Mouse (Mus musculus) adrenal gland, postnatal 10 days (tissue): ENCODE results near the gene Prdm11. TPM values are rescaled to one million over a fixed set of nuclear protein-coding genes. Genes with fewer than 3 reads are reported as not detected.
A peak's percentile ranks its signal among the peaks of the same experiment; 100 is the strongest.

Source experiments
- DNase-seq: peaks from one replicate; pipeline ENCODE4 v3.0.0; 2021; ENCODE audit warnings: mixed read lengths
- total RNA-seq, 2 experiments: library from RNA; stranded (reverse); gene quantifications; 2 replicates each; pipeline ENCODE4 v1.2.3; 2021

Gene Prdm11
- total RNA-seq, 2 experiments from 2014 or later, result 35.7 to 37.1 TPM

DNA sequence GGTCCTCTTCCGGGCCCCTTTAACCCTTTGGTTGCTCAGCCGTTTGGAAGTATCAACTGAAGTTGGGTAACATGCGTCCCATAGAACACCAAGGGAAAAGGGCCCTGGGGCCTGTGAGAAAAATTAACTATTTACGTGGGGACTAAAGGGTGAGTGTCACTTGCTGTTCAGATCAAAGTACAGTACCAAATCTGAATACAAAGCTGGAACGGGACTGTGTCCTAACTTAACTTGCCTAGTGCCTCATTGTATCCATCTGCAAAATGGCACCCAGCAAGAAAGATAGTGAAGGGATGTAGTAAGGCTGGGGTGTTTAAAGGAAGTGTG is 505 bp upstream of the Prdm11 start:
- no peak for DNase-seq

DNA sequence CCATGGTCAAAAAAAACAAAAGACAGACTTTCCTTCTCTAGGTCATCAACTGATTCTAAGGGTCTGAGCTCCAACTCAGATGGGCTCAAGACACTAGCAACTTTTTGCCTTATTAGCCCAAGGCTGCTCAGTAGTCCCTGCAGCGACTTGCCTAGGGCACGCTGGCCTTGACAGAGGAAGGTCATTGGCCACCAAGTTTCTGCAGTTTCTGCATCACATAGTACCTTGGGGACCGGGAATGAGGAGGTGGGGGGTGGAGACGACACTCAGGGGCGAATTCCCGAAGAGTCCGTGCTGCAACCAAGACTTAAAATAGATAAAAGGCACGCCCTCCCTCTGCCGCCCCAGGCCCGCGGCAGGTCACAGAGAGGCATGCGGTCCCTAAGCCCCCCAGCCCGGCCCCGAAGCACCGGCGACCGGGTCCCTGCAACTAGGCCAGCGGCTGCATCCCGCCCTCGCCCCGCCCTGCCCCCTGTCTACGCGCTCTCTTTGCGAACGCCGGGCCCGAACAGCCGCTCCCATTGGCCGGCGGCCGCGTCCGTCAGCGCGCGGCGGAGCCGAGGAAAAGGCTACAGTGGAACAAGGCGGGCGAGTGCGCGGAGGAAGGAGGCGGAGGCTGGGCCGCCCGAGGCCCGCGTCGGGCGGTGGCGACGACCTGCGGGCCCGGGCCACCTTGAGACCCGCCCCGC is 694 bp downstream of the Prdm11 start:
- DNase-seq, result peak; percentile 98

DNA sequence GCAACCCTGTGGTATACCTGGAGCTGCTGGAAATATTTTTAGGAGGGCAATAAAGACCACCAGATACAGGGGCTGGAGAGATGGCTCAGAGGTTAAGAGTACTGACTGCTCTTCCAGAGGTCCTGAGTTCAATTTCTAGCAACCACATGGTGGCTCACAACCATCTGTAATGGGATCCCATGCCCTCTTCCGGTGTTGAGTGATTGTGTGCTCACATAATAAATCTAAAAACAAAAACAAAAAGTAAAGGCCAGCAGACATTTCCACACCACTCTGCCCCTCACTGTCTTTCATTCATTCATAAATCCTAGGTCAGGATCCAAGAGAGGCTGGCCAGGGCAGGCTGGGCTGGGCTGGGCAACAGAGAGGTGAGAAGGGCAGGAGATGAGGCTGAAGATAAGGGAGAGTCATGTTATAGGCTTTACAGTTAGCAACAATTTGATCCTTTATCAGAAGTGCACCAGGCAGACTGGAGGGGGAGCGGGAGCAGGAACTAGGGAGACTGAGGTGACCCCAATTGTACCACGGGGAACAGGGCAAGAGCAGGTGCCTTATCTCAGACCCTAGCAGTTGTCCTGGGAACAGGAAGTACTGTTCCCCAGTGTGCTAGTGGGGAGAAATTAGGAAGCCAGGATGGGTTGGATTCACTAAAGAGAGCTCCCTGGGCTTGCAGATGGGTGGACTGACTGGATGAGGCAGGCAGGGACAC is 2.4 kb downstream of the Prdm11 start:
- no peak for DNase-seq

DNA sequence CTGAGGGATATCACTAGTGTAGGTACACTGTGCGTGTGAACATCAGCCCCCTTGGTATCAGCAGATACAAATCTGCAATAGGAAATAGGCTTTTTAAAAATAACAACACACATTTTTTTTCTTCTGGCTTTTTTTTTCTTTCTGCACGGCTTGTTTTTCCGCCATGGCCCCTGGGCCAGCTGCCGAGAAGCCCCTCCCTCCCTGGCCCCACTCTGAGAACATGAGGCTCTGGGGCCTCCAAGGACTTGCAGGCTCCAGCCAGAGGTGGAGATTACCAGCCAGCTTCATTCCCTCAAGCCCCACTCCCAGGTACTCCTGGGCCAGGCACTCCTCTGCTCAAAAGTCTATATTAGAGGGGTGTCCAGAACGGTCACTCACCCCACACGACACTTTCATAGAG is 4.5 kb downstream of the Prdm11 start:
- no peak for DNase-seq

DNA sequence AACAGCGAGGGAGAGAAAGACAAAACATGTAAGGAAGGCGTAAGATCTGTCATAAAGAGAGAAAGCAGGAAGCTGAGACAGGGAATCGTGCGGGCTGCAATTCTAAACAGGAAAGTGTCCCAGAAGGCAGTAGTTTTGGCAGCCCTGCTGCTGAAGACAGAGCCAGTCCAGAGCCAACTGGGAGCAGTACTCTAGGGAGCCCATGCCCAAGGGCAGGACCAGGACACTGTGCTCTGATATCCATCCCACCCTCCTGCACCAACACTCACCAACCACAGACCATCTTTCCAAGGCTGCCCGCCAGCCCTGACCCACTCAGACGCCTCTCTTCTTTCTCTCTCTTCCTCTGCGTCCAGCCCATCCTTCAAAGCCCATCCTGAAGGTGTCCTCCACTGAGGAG is 5.1 kb downstream of the Prdm11 start:
- peak; percentile 62 for DNase-seq

DNA sequence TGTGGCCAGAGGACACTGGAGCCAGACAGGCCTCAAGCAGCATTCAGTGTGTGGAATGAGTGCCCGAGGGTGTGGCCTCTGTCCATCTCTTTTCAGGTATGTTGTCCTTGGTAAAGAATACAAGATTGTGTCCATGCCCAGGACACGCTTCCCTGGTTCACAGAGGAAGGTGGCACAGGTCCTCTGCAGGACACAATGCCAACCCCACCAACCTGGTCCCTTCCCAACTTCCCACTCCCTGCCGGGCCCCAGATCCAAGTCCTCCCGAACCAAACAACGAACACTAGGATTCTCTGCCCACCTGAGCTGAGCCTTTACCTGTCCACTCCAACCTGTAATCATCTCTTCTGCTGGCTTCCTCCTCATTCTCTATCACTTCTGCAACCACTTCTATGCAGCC is 6.3 kb downstream of the Prdm11 start:
- DNase-seq, result no peak

DNA sequence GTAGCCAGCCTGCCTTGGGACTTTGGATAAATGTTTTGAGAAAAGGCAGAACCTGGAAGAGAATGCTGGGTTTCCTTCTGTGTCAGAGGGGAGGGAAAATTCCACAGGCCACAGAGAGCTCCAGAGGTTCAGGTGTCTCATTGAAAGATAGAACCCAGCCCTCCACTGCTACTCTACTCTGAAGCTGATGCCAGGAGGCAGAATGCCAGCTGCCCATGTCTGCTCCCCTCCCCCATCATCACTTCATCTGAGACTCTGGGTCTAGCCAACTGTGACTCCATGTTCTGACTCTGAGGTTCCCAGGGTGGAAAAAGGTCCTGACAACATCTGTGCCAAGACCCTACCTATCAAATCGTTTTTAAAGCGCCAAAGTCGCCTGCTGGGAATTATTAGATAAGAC is 6.9 kb downstream of the Prdm11 start:
- DNase-seq, result no peak

DNA sequence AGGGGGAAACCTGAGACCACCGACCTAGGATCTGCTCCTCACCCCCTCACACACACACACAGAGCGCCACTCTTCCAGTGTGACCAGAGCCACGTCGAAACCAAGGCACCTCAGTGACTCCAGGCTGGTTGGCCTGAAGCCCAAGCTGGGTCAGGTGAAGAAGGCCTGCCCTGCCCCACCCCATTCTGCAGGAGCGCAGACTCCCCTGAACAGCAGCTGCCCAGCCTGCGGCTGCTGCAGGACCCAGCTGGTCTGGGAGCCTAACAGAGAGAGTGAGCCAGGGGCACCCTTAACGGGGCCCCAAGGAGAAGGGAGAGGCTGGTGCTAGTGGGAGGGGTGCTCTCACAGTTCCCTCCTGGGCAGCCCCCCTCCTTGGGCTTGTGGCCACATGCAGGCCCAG is 10.3 kb downstream of the Prdm11 start:
- peak; percentile 46 for DNase-seq

DNA sequence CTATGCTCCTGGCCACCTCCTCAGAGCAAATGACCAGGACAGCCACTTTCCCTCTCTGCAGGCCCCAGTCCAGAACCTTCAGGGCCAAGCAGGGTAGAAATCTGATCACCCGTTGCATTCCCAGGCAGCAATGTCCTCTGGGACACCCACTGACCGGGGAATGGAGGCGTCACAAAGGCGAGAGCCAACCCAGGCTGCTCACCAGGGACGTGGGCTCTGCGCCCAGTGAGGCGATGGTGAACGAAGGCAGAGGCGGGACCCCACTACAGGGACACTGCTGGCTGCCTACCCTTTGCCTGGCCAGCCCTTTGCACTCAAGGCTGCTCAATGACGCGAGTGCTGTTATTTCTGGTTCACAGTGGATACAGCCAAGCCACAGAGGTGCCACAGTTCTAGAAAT is 13.3 kb downstream of the Prdm11 start:
- DNase-seq, result peak; percentile 91

DNA sequence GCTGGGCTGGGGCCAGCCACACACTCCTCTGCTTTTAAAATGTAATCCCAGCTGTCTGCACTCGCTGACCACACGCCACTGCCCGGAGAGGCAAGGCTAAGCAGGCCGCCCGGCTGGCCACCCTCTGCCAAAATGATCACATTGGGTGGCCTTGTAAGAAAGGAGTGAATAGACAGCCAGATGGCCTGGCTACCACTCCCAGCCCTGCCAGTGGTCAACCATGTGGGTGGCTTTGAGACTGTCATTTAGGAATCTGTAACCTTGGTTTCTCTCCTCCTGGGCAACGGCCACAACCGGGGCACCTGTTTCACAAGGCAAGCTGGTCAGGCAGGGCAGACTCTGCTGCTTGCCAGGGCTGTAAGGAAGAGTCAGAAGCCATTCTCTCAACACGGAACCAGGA is 13.9 kb downstream of the Prdm11 start:
- DNase-seq, result peak; percentile 75

DNA sequence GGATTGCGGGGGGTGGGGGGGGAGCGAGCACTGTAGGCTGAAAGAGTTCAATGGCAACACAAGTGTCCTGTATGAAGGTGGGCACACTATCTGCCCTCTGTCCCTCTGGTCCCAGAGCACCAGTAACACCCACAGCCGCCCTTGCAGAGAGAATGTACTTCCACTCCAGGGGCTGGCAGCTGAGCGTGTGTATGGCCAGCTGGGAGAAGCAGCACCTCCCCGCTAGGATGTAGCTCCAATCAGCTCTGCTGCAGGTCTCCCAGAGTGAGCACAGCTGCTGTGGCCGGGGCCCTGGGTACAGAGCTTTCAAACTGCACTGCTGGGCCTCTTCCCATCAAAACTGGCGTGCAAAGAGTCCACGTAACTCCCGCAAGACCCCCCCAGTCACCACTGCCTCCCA is 14.9 kb downstream of the Prdm11 start:
- DNase-seq, result no peak

DNA sequence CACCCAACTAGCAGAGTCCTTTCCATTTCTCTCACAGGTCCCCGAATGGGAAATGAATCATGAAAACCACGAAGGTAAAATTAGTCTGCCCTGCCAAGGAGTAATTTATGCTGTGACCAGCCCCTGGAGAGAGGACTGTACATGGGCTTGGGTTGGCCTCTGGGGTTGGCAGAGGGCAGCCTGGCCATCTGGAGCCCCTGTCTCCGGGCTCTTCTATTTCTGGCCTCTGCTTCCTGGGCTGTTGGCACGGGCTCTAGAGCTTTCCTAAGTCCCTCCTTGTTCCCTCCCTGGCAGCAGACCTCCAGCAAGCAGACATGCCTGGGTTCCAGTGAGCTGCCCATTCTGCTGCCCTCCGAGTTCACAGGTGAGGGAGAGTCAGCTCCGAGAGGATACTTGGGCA is 15.9 kb downstream of the Prdm11 start:
- peak; percentile 56 for DNase-seq

DNA sequence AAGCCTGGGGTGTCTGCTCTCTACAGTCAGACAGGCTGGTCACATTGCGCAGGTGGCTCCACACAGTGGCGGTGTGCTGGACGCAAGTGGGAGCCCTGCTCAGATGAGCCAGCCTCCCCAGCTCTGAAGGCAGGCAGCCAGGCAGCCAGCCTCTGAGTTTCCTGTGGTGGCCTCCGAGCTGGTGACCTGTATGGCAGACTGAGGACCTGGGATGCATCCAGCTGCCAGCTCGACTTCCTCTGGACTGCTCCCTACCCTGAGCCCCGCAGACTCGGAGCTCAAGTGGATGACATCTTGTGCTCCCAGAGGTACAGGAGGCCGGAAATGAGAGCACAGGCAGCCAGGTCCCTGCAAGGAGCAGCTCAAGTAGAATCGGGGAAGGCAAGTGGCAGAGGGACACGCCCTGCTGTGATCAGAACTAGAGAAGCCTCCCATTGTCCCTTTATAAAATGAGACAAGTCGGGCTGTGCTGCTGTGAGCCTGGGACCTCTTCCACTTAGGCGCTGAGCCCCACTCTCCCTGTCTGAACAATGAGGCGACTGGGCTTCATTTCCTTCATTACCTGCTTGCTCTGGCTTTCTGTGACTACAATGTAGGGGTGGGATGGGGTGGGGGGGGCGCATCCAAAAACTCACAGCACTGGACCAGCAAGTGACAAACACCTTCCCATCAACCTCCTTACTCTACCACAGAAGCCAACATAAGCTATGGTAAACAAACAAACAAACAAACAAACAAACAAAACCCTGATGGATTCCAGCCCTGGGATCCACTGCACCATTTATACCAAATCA is 16.5 kb downstream of the Prdm11 start:
- DNase-seq, result peak; percentile 68

DNA sequence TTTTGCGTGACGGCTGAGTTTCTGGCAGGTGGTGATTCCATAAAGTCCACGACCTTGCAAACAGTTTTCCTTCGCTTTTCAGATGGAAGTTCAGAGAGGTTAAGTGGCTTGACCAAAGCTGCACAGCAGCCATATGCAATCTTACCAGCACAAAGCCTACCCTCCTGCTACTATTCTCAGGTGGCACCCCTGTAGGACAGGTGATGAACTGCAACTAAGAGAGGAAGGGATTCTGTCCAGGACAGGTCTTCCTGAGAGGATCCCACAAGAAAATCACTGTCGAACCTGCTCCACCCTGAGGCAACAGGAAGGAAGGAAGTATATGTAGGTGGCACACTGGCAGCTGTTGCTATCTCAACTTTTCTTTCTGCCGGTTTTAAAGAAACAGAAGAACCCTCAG is 17.1 kb downstream of the Prdm11 start:
- DNase-seq, result no peak

DNA sequence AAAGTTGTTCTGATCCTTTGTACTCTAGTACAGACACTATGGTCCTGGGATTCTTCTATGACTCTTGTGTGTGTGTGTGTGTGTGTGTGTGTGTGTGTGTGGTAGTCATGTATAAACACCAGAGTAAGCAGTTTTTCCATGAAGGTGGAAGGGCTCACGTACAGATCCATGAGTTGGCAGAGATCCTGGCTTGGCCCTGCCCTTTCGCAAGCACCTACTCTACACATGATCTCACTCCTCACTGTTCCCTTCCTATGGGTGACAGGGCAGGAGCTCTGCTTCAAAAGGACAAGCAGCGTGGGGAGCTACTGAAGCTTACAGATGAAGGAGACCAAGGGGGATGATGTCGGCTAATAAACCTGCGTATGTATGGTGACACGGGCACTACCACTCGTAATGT is 18.3 kb downstream of the Prdm11 start:
- no peak for DNase-seq

DNA sequence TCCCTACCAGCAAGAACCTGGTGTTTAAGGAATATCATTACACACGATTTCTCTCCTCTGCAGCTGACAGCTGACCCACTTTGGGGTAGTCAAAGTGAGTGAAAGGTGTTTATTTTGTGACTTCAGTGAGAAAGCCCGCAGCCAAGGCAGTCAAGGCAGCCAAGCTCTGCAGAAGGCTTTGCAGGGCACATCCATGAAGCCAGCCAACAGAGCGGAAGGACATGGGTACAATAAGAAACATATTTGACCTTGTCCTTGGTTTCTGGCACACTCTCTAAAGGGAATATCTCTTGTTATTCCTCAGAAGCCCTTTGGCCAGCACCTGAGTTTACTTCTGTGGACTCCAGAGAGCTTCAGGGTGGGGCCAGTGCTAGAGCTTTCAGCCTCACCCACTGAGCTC is 21.5 kb downstream of the Prdm11 start:
- no peak for DNase-seq

DNA sequence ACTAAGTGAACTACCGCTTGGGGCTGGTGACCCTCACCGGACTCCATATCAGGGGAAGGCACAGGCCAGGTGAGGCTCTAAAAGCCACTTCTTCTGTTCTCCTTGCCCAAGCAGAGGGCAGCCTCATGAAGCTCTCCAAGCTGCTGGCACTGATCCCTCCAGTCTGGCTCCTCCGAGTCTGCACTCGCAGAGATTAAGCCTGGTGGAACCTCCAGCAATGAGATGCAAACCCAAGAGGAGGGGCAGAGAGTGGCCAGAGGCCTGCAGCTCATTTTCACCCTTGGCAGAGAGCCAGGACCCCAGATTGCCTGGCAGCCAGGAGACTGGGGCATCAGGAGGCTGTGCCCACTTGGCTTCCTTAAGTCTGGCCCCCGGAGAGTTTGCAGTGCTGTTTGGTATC is 27.1 kb downstream of the Prdm11 start:
- peak; percentile 61 for DNase-seq

DNA sequence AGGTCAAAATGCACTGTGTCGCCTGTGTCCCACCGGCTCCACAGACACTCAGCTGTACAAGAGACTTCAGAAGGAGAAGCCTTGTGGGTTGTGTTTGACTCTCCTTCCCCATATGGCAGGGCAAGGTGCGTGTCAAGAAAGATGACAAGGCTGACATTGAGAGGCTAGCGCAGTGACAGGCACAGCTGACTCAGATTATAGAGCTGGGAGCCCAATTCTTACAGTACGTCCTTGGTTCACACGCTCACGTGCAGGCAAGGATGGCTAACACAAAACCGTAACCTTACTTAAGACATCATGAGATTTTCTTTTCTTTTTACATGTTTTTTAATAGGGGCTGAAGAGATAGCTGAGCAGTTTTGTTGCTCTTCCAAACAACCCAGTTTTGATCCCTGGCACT is 28.8 kb downstream of the Prdm11 start:
- DNase-seq, result no peak

DNA sequence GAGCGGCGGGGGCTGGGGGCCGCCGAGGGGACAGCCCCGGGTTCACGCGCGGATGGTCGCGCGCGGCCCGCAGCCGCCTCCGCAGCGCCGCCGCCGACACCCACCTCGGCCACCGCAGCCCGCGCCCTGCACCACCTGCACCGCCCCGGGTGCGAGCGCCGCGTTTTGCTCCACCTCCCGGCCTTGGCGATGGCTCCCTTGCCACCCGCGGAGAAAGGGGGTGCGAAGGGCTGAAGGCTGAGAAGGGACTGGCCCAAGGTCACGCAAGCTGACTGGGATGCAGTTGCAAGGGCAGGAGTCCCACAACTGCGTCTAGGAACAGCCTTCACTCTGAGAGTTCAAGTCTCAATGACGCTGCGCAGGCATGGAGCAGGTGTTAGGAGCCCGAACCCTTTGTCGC is 30.9 kb downstream of the Prdm11 start:
- peak; percentile 87 for DNase-seq

DNA sequence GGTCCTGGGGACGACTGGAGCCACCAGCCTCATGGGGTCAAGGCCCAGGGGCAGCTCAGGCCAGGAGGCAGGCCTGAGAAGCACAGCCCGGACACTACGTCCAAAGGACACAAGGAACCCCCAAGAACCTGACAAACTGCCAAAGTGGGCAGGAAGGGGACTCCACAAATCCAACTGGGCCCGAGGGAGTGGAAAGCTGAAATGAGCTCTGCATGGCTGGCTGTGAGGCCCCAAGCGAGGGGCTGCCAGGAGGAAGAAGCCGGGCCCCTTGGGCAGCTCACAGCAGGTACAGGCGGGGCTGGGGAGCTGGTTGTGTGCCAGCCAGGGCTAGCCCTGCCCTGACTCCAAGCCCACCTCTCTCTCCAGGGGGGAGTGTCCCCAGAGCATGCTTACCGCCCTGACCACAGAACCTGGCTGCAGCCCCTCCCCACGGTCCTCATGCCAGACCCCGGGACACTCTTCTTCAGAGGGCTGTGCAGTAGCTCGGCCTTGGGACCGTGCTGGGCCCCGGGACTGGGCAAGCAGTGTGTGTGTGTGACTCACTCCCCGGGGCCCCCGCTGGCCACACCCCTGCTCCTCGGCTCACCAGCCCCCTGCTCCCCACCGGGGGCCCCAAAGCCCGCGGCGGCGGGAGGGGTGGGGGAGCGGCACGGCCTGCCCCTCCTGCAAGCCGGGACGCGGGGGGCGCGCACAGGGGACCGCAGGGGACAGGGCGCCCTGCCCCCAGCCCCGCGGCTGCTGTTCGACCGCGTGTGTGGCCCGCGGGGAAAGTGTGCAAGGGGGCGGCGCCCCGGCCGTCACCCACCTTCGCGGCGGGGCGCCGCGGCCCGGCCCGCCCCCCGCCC is 31.7 kb downstream of the Prdm11 start:
- peak; percentile 88 for DNase-seq

DNA sequence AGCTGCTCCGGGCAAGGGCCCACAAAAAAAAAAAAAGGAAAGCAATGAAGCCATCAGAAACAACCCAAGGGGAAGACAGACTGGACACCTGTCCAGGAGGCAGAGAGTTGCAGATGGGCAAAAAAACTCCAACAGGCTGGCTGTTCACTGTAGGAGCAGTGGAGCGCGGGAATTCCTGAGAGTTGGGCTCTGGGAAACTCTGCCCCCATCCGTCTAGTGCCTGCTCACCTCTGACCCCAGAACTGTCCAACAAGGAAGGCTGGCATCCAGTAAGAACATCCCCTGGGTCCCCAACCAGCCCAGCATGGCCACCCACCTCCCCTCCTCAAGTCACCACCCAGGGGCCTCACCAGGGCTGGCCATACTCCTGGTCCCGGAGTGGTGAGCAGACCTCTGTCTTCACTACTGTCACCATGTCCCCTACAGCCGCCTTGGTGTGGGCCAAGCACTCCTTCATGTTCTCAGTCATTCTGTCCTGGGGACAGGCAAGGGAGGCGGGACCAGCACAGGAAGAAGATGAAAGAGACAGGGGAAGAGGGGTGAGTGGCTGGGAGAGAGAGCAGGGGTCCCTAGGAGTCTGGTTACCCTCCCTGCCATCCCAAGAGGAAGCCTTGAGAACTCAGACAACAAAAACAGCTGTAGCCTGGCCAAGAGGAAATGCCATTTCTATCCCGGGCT is 32.4 kb downstream of the Prdm11 start:
- DNase-seq, result no peak

DNA sequence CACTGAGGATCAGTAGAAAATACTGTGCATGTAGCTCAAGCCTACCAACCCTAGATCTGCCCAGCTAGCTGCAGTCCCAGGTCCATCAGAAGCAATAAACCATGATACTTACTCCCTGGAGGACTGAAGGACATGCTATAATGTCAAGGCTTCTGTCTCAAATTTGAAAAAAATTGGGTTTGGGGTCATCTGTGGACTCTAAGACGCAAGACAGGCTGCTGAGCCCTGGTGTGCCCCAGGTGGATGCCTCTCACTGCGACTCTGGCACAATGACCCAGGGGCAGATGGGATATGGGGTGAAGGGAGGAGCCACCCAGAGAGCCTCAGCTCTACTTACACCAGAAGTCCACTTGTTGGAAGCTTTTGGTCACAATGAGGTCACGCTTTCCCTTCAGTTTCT is 33.0 kb downstream of the Prdm11 start:
- DNase-seq, result no peak
